Mouse (Mus musculus): Measurements from ENCODE around the gene Pim1. TPM values are rescaled to one million over a fixed set of nuclear protein-coding genes. Genes with fewer than 3 reads are reported as not detected.
"Not testable (repeated sequence)": the region's sequence is repeated elsewhere in the genome, so short reads cannot be mapped to it uniquely, and the experiment has no call there.

Pim1 gene
- 205 and 249 TPM in 2 replicates for total RNA-seq (2017)

DNA sequence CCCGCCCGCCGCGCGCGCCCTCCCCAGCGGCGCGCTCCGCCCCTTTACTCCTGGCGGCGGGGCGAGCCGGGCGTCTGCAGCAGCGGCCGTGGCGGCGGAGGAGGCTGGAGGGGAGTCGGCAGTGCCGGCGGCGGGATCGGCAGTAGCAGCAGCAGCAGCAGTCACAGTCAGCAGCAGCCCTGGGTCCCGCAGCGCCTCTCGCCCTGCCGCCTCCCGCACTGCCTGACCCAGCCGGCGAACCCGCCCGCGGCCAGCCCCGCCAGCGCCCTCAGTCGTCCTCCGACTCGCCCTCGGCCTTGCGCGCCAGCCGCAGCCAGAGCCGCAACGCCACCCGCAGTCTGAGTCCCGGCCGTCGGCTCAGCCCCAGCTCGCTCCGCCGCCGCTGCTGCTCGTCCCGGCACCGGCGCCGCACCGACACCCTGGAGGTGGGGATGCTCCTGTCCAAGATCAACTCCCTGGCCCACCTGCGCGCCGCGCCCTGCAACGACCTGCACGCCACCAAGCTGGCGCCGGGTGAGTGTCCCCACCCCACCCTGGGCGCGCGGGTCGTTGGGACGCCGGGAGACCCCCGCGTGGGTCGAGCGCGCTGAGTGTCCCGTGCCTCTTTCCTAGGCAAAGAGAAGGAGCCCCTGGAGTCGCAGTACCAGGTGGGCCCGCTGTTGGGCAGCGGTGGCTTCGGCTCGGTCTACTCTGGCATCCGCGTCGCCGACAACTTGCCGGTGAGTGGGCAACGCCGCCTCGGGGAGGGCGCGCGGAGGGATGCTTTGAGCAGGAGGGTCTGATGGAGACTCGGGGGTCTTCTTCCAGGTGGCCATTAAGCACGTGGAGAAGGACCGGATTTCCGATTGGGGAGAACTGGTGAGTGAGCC lies at the start of gene Pim1:
Gene Pim1, plus strand, starts transcription at position 41 of the 869 bp plus-strand sequence.
- ATAC-seq (replicated peaks; ENCODE audit: low read depth, poor library complexity, severe bottlenecking) = peak; percentile 20

DNA sequence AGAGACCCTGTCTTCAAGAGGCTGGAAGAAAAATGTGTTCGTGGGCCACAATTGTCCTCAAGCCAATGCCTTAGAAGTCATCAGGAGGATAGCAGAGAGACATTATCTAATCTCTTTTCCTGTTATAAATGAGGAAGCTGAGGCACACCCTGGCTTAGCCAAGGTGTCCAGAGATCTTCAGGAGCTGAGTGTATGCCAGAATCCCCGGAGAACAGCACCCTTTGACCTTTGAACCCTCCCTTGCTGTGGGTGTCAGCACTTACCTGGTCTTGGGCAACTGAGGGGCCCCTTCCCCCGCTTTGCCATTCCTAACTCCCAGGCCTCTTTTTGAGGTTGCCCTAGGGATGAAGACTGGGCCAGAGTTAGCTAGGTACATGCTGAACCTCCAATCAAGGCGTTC lies 49.0 kb upstream of the Pim1 start:
- ATAC-seq (replicated peaks; ENCODE audit: low read depth, poor library complexity, severe bottlenecking) = no peak

DNA sequence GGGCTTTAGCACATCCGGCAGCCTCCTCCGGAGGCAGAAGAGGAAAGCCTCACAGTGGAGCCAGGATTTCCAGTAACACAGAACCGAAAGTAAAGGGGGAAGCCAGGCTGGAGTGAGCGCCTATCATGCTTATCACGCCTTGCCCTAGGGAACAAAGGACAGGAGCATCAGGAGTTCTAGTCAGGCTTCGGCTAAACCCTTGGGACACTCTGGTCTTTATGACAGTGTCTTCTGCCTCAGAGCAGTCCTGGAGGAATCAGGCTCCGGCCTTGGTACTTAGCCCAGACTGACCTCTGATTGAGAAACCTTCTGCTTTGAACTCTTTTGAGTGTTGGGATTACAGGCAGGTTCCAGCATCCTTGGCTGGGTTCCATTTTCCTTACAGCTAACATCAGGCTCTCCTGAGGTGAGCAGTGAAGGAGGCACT lies 48.4 kb upstream of the Pim1 start:
- ATAC-seq (replicated peaks; ENCODE audit: low read depth, poor library complexity, severe bottlenecking) = no peak

DNA sequence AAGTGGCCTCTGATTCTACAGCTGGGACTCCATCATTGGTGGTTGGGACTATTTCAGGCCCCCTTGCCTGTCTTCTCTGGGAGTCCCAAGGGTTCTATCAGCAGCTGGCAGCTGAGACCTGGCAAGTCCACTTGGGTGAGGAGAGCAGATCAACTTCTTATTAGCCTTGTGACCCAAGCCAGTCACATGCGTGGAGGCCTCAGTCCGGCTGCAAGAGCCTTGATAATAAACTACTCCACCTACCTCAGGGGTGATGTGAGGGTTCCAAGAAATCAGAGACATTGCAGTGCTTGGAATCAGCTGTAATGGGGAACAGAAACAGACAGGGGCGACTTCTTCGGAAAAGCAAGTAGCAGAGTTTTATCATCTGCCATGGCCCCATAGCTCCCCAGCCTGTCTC lies 46.8 kb upstream of the Pim1 start:
- no peak for ATAC-seq (replicated peaks; ENCODE audit: low read depth, poor library complexity, severe bottlenecking)

DNA sequence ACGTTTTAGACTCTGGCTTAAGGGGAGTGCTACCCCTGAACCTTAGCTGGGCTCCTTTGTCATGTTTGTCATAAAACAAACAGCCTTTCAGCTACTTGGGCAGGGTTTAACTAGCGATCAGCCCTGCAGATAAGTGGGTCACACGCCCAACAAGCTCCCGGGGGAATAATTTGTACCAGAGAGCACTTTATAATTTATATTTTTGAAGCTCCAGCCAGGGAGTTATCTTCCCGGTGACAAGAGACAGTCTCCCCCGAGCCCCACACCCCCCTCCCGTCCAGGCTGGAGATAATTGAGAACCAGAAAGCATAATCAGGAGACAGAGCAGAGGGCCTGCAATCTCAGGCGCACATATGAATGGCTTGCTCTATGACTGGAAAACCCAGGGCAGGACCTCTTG lies 45.5 kb upstream of the Pim1 start:
- ATAC-seq (replicated peaks; ENCODE audit: low read depth, poor library complexity, severe bottlenecking) = no peak

DNA sequence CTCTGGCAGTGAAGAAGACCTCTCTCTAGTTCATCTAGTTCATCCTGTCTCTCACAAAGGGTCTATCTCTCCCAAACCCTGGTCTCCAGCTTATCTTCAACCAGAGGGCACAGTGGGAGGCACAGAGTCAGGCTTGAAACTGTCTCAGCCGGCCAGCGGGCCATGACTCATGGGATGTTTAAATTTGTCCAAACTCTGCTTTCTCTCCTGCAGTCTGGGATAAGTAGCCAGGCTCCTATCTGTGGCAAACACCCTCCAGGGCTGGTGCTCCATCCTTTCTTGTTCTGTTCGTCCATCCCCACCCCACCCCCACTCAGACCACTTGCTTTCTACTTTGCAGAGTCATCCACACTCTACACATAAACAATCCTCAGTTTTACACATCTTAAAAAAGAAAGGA lies 43.2 kb upstream of the Pim1 start:
- ATAC-seq (replicated peaks; ENCODE audit: low read depth, poor library complexity, severe bottlenecking) = peak; percentile 68; the same call in 1 of the 2 replicates

DNA sequence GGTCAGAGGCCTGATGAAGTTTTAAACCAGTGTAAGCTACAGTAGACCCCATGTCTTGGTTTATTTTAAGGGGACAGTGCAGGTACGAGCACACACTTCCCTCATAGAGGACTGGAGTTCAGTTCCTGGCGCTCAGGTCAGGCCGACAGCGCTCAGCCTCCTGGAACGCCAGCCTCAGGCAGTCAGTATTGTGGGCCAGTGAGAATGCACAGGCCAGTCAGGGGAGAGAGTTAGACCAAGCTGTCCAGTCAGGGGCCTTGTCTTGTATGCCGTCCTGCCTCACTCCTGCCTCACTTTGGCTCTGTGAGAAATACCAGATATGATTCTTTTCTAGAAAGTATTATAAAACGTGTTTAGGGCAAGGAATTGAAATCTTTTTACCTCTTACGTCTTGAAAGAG lies 42.5 kb upstream of the Pim1 start:
- no peak for ATAC-seq (replicated peaks; ENCODE audit: low read depth, poor library complexity, severe bottlenecking)

DNA sequence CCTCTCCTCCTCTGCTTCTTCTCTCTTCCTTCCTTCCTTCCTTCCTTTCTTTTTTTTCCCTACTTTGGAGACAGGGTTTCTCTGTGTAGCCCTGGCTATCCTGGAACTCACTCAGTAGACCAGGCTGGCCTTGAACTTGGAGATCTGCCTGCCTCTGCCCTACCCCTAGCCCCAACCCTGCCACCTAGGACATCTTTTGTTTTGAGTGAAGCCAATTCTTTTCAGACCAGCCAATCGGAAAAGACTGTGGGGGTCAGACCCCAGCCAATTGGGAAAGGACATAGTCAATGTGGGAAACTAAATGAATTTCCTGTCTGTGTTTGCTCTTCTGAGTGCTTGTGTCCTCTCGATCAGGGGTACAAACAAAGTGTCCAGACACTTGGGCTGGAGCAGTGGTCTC lies 42.0 kb upstream of the Pim1 start:
- ATAC-seq (replicated peaks; ENCODE audit: low read depth, poor library complexity, severe bottlenecking) = no peak

DNA sequence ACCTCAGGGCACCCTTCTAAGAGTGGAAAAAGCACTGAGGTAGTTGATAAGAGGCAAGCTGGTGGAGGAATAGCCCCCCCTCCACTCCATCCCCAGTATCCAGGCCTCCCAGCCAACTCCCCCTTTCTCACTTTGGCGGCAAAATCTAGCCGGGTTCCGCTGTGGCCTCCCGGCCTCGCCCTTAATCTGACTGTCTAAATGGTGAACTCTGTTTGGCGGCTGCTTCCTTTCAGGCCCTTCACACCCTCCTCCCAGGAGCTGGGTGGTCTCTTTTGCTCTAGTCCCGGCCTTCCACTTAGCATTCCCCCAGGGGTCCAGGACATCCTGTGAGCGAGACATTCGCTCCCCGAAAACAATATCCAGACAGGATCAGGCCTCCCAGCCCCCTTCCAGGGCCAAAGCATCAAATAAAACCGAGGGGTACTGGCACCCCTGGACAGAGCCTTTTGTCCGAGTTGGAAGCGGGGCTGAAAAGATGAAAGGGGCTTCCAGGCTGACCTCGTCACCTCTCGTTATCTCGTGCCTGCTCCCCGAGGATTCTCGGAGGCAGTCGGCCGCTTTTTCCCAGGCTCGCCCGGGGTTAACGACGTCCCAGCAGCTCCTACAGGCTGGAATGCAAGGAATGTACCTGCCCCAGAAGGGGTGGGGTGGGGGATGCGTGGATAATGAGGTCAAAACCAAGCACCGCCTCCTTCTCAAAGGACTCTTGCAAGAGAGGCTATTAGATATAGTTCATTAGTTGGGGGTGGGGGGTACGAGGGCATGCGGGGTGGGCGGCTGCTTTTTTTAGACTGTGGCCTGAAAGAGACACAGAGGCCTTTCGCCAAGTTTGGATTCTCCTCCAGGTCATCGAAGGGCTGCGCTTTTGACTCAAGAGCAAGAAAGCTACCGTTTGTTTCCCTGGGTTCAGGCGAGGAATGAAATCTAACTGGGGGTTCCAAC lies 39.4 kb upstream of the Pim1 start:
- ATAC-seq (replicated peaks; ENCODE audit: low read depth, poor library complexity, severe bottlenecking) = no peak

DNA sequence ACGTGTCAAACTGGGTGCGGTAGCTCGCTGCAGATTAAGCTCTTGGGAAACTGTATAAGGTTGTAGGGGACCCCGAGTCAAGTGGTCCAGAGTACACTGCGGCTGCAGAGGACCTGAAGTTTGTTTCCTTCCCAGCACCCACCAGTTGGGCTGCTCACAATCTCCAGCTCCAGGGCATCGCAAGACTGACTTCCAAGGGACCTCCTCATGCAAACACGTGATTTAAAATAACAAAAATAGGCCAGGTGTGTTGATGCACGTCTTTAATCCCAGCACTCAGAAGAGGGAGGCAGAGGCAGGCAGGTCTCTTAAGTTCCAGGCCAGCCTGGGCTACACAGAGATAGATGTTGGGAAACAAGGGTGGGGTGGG lies 38.7 kb upstream of the Pim1 start:
- no peak for ATAC-seq (replicated peaks; ENCODE audit: low read depth, poor library complexity, severe bottlenecking)

DNA sequence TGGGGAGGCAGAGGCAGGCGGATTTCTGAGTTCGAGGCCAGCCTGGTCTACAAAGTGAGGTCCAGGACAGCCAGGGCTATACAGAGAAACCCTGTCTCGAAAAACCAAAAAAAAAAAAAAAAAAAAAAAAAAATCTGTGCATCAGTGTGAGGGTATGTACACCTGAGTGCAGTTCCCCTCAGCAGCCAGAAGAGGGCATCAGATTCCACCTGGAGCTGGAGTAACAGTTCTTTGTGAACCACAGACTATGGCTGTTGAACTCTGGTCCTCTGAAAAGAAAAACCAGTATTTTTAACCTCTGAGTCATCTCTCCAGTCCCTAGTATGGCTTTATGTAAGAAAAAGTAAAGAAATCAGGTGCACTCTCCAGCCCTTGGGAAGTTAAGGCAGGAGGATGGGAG lies 36.4 kb upstream of the Pim1 start:
- ATAC-seq (replicated peaks; ENCODE audit: low read depth, poor library complexity, severe bottlenecking) = not testable (repeated sequence)

DNA sequence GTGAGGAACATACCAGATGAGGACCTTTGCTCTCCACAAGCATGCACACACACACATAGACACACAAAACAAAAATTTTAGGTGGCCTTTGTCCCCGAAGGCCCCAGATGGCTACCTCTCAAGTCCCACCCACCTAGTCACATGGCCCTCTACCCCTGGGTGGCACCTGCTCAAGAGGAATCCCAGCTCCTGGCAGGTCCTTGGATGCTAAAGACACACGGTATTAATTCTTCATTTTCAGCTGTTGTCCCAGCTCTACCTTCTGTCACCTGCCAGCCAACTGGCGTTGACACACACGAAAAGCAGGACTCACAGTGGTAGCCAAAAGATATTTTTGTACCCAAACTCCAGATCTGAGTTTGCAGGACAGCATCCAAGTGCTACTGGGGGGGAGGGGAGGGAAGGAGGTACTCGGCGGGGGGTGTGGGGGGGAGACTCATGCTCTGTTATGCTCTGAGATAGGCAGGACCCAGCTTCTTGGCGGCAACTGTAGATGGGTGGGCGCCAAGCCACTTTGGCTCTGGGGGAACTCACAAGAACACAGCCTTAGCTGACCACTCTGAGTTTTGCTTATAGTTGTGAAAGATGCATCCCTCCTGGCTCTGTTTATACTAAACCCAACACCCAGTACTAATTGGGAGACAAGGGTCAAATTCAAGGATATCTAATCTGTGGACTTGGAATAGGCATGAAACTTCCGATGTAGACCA lies 35.0 kb upstream of the Pim1 start:
- ATAC-seq (replicated peaks; ENCODE audit: low read depth, poor library complexity, severe bottlenecking) = no peak

DNA sequence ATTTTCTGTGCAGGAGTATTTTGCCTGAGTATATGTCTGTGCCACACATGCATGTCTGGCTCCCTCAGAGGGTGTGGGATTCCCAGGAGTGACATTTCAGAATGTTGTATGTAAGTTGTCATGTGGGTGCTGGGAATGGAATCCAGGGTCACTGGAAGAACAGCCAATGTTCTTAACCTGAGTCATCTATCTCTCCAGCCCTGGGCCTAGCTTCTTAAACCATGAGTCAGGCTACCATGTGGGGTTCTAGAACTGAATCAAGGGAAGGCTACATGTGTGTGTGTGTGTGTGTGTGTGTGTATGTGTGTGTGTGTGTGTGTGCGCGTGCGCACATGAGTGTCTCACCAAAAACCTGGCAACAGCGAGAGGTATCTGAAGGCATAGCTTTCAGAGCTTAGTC lies 34.1 kb upstream of the Pim1 start:
- ATAC-seq (replicated peaks; ENCODE audit: low read depth, poor library complexity, severe bottlenecking) = no peak

DNA sequence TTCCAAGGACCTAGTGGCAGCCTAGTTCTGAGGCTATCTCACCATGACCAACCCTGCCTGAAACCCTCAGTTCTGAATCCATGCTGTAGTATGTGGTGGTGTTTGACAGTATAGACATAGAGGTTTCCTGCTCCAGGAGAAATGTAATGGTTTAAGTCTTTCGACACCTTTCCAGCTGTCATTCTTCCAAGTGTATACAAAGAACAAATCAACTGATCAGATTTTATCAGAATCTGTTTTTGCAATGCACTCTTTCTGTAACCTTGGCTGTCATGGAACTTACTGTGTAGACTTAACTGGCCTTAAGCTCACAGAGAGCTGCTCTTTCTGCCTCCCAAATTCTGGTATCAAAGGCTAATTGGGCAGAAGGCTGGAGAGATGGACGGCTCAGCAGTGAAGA lies 33.6 kb upstream of the Pim1 start:
- no peak for ATAC-seq (replicated peaks; ENCODE audit: low read depth, poor library complexity, severe bottlenecking)

DNA sequence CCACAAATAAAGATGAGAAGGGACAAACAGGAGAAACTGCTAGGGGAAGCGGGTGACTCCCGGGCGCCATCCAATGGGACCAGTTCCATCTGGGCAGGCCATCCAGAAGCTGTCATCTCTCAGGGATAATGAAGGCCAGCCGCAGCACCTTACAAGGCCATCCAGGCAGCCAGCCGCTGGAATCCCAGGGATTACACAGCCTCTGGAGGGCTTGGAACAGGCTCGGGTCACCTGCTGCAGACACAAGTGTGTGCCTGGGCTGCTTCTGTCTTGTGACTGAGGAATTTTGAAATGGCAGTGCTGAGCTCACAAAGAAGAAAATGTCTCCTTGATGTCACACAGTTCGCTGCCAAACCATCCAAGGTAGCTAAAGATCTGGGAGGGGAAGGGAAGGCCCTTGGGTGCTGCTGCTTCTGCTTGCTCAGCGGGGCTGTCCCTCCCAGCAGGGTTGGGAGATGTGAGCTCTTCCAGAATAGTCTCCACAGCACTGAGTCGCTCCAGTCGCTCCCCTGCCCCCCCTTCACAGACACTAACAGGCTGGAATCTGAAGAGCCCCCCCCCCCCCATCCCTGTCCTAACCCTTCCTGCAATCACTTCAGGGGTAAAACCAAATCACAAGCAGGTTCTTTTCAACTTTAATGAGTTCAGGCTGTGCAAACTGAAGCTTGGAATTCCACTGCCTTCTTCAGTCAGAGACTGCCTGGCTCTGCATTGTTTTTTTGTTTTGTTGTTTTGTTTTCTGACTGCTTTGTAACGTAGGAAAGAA lies 32.6 kb upstream of the Pim1 start:
- no peak for ATAC-seq (replicated peaks; ENCODE audit: low read depth, poor library complexity, severe bottlenecking)

DNA sequence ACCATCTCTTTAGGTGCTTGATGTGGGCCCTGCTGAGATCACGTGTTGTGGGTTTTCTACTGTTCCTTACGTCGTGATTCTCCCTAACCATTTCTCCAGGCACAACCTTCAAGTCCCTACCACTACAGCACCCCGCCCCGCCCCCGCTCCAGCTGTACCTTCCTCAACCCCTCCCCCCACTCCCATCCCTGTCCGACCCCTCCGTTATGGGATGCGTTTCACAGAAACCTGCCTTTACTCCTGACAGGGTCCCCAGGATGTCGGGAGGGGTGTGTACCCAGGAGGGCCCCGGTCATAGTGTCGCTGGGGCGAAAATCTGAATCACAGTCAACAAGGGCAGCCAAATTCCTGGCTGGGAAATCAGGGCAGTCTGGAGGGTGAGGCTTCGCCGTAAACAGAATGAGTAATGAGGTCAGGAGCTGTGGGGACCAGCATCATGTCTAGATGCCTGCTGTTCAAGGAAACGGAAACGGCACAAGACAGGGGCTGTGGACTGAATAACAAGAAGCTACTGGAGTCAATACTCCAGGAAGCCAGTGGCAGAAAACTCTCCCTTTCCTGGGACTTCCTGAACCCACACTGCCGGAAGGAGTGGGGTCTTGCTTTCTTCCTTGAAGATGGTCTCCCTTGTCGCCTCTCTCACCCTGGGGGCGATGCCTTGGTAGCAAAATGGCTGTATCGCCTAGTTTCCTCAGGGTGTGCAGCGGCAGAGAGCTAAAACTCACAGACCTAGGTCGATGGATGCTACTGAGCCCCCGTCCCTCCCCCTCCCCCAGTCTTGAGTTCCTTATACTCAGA lies 31.0 kb upstream of the Pim1 start:
- ATAC-seq (replicated peaks; ENCODE audit: low read depth, poor library complexity, severe bottlenecking) = peak; percentile 25; the same call in 1 of the 2 replicates

DNA sequence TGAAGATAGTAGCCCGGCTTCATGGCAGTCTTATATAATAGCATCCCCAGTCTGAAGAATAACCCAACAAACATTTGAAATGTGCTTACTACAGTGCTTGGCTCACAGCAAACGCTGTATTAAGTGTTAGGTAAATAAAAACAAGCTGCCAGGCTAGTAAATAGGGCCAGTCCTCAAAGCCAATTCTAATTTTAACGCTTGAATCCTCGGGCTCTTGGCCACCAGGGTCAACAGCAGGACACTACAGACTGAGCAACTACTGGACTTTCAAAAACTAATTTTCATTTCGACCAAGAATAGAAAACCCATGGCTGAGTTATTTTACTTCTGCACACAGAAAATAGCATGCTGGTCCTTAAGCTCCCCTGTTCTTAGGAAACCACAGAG lies 30.4 kb upstream of the Pim1 start:
- ATAC-seq (replicated peaks; ENCODE audit: low read depth, poor library complexity, severe bottlenecking) = no peak

DNA sequence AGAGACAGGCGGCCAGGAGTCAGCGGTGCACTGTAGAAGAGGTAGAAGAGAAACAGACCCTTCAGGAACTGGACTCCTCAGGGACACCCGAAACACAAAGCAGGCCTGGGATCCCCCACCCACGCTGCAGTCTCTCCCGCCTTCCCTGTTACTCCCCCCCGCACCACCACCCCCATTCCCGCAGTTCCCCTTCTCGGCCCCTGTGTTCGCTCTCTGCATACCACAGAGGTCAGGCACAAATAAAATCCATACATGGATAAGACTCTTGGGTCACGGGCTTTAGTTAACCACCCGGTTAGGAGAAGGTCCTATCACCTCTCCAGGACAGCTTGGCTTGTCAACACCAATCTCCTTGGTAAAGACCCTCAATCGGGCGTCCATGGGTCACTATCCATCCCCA lies 26.9 kb upstream of the Pim1 start:
- ATAC-seq (replicated peaks; ENCODE audit: low read depth, poor library complexity, severe bottlenecking) = no peak

DNA sequence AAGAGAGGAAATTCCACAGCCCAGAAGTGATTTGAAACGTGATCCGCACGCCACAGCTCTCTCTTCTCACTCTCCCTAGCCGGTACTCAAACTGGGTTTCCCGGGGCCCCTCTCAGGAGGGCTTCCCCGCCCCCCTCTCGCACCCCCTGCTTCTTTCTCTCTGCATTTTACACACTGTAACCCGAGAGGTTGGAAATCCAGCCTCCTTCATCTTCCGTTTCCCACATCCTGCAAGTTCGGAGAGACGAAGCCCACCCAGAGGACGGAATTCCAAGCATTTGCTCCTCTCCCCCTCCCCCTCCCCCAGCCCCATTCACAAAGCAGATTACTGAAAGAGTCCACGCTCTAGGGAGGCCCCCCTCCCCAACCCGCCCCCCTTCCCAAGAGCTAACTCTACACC lies 26.5 kb upstream of the Pim1 start:
- ATAC-seq (replicated peaks; ENCODE audit: low read depth, poor library complexity, severe bottlenecking) = no peak

Measured in common myeloid progenitor, adult 5-6 weeks (primary cell).